31 mouse cellular contexts compared by ENCODE assay signal in genomic region chrX:99508014-99508413, GRCm38 (mm10). TPM values are rescaled to one million over a fixed set of nuclear protein-coding genes. Genes with fewer than 3 reads are reported as not detected.
DNase-seq lines count a peak whose midpoint lies in the region; ATAC-seq and TF ChIP-seq lines count a peak whose summit lies in the region.
"Had no signal": no experiment of that assay in that cellular context is flagged by ENCODE, and none has a peak within 500 bp of the region (broad histone marks: within the 10 kb centered on the region; RNA-seq: fewer than 3 reads in every experiment).

No protein-coding gene starts in this region.

- H3K27ac ChIP-seq in layer of hippocampus, adult 2 months: no peak overlapping the region
- H3K27ac ChIP-seq in cortical plate, adult 2 months (ENCODE audit: insufficient read depth, low read length): no peak overlapping the region
- H3K27ac ChIP-seq: embryonic facial prominence, embryonic 10.5 days; embryonic facial prominence, embryonic 15.5 days; forebrain, embryonic 12.5 days; gastrocnemius, adult 2 months; hindbrain, embryonic 14.5 days; liver, embryonic 14.5 days; lung, embryonic 15.5 days; midbrain, embryonic 13.5 days; stomach, embryonic 15.5 days had no signal

- 0 out of 2 replicates have a peak, but pooled peaks have one; percentile 51 for ATAC-seq in frontal cortex, adult (ENCODE audit: low TSS enrichment)
- ATAC-seq: inflammation-experienced regulatory T-cells, adult 6 months; midbrain, embryonic 13.5 days; Patski had no signal

- TF ChIP-seq POLR2A in cortical plate, adult 2 months (IDR thresholded peaks at IDR 0.05; ENCODE audit: extremely low read depth, insufficient read depth, low read length): no peak

- TF ChIP-seq CTCF in layer of hippocampus, adult 2 months (conservative IDR thresholded peaks at IDR 0.05): peak; percentile 54
- peak; percentile 10; the same call in 1 of the 2 replicates for TF ChIP-seq CTCF in cortical plate, adult 2 months (IDR thresholded peaks at IDR 0.05; ENCODE audit: extremely low read depth, insufficient read depth, low read length)

- H3K4me1 ChIP-seq in cortical plate, adult 2 months (ENCODE audit: control insufficient read depth, insufficient read depth, low read length): peaks cover 1% of the 10 kb centered on the region; the same call in 1 of the 2 replicates
- H3K4me1 ChIP-seq: stomach, embryonic 15.5 days had no signal

- H3K4me3 ChIP-seq in layer of hippocampus, adult 2 months: no peak overlapping the region
- H3K4me3 ChIP-seq in cortical plate, adult 2 months (ENCODE audit: insufficient read depth, low read length): no peak overlapping the region
- H3K4me3 ChIP-seq: embryonic facial prominence, embryonic 10.5 days; embryonic facial prominence, embryonic 15.5 days; forebrain, embryonic 12.5 days; gastrocnemius, adult 2 months; heart, embryonic 12.5 days; lung, embryonic 15.5 days; midbrain, embryonic 13.5 days; stomach, embryonic 15.5 days had no signal

- DNase-seq in frontal cortex, postnatal 10 days (ENCODE audit: low spot score in 2 of 2): no peak
- DNase-seq in layer of hippocampus, adult 2 months (ENCODE audit: low spot score in 2 of 2): peak in 1 of 2 experiments; percentile 17
- no peak for DNase-seq in layer of hippocampus, postnatal 36 days
- peak; percentile 27 for DNase-seq in lung, postnatal 36 days
- DNase-seq in lung, postnatal 25 days (ENCODE audit: low spot score): no peak
- no peak for DNase-seq in cerebellum, postnatal 25 days
- DNase-seq: adrenal gland, postnatal 10 days; cerebellum, adult 18-20 months; cerebellum, postnatal 10 days; gastrocnemius, adult 2 months; gastrocnemius, postnatal 36 days; heart, adult 18-20 months; heart, postnatal 4 days; kidney, adult 9 months; kidney, postnatal 25 days; left cerebral cortex, postnatal 4 days; right cerebral cortex, postnatal 25 days; thymus, postnatal 14 days had no signal

RNA-seq across cellular contexts. Expression of gene Pja1, which starts 36.9 kb away (rescaled TPM):
- total RNA-seq in layer of hippocampus, adult 2 months (2021): 100 to 1,000 TPM; 203 to 207 TPM
- total RNA-seq in layer of hippocampus, postnatal 36 days (2021): 100 to 1,000 TPM; 192 to 211 TPM
- 196 and 208 TPM in 2 replicates for polyA plus RNA-seq in cortical plate, adult 2 months (2012; rRNA removed)
